ENCODE assay signal across 18 mouse cellular contexts in the genomic region with DNA sequence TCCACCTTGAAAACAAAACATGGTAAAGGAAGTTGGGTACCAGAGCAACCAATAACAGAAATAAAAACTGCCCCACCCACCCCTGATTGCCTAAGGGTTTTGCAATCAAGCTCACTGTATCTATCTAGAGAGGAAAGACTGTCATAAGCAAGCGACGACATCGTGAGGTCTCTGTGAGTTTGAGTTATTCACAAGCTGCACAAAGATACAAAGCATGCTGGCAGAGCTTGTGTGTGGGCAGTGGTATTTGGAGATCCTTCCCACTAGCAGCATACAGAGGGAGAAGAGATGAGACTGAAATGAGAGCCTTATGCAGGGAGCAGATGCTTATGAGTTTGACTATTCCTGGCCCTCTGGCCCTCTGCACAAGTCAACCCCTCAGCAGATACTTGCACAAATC. TPM values are rescaled to one million over a fixed set of nuclear protein-coding genes. Genes with fewer than 3 reads are reported as not detected.
DNase-seq lines count a peak whose midpoint lies in the region; TF ChIP-seq lines count a peak whose summit lies in the region.
"Had no signal": no experiment of that assay in that cellular context is flagged by ENCODE, and none has a peak within 500 bp of the region (broad histone marks: within the 10 kb centered on the region; RNA-seq: fewer than 3 reads in every experiment).

No protein-coding gene starts in this region.

- DNase-seq in heart, adult 11 months, result peak; percentile 31
- no peak for DNase-seq in heart, postnatal 10 days
- peak; percentile 76 to 89 for DNase-seq in layer of hippocampus, adult 18-20 months (ENCODE audit: low spot score in 2 of 2)
- peak; percentile 50 to 51 for DNase-seq in left cerebral cortex, adult 2 months (ENCODE audit: extremely low spot score in 1 of 2, low spot score in 2 of 2)
- DNase-seq in right cerebral cortex, postnatal 25 days, result peak; percentile 53
- DNase-seq in cerebellum, postnatal 14 days, result no peak
- DNase-seq in lung, postnatal 10 days, result no peak
- no peak for DNase-seq in heart, adult 9 months (ENCODE audit: low spot score in 2 of 2)
- DNase-seq: cerebellum, adult 9-11 months; gastrocnemius, postnatal 10 days; heart, postnatal 14 days; lung, postnatal 14 days; thymus, postnatal 4 days had no signal

- intact Hi-C loops in heart, postnatal 10 days (cut with DNase I), result no loop called here
- intact Hi-C loops in left cerebral cortex, adult 2 months (cut with DNase I), result no loop called here

- H3K27ac ChIP-seq in left cerebral cortex, adult 2 months, result peak overlapping the region; percentile 69
- H3K27ac ChIP-seq: heart, embryonic 10.5 days; hindbrain, embryonic 13.5 days; intestine, embryonic 15.5 days; kidney, embryonic 15.5 days; limb, embryonic 15.5 days had no signal

- no peak for TF ChIP-seq CTCF in left cerebral cortex, adult 2 months (IDR thresholded peaks at IDR 0.05)

- H3K4me3 ChIP-seq in left cerebral cortex, adult 2 months, result no peak overlapping the region
- H3K4me3 ChIP-seq: heart, embryonic 10.5 days; hindbrain, embryonic 13.5 days; intestine, embryonic 15.5 days; kidney, embryonic 15.5 days; limb, embryonic 15.5 days had no signal

RNA-seq across cellular contexts. Expression of a gene that starts 23.2 kb away (rescaled TPM):
- not detected for total RNA-seq in heart, postnatal 10 days (2021)
- total RNA-seq in layer of hippocampus, adult 18-20 months (2021), result 10 to 100 TPM; 56.3 to 58.4 TPM
- 10 to 100 TPM; 55.1 to 56.0 TPM for total RNA-seq in left cerebral cortex, adult 2 months (2021)

Comparison
In these comparisons a context has a peak if more than half of its experiments do, and no peak if none do; other contexts are left out.
1. DNase-seq: peak in heart, adult 11 months (single experiment), layer of hippocampus, adult 18-20 months (2 of 2), left cerebral cortex, adult 2 months (2 of 2) and right cerebral cortex, postnatal 25 days (single experiment); none in heart, postnatal 10 days (0 of 2), cerebellum, postnatal 14 days (0 of 2), lung, postnatal 10 days (single experiment) and heart, adult 9 months (0 of 2).
2. RNA of a gene that starts 23.2 kb away (total RNA-seq): 56.3 to 58.4 TPM in layer of hippocampus, adult 18-20 months and 55.1 to 56.0 TPM in left cerebral cortex, adult 2 months; not detected in heart, postnatal 10 days; every median in the first group is over 10 times any median in the second.